Mouse (Mus musculus): ENCODE data around the gene Fbf1.
"Not testable (repeated sequence)": the region's sequence is repeated elsewhere in the genome, so short reads cannot be mapped to it uniquely, and the experiment has no call there.

GRCm38 (mm10) chr11:116092959-116093358 is 75.0 kb downstream of the Fbf1 start:
- TF ChIP-seq CTCF (IDR thresholded peaks at IDR 0.05; ENCODE audit: control insufficient read depth, insufficient read depth, insufficient replicate concordance, low read depth, low read length); POLR2A (IDR thresholded peaks at IDR 0.05; ENCODE audit: control insufficient read depth, low read depth, low read length): not testable (repeated sequence)
